Mouse (Mus musculus) thymus, adult 18-20 months (tissue): Measurements from ENCODE around the gene 1700010B08Rik.

Experiments used
- DNase-seq, 2 experiments: peaks; one replicate each; pipeline ENCODE4 v3.0.0; 2022; ENCODE audit warnings: mixed read lengths in 2 of 2

The 1700010B08Rik gene

DNA sequence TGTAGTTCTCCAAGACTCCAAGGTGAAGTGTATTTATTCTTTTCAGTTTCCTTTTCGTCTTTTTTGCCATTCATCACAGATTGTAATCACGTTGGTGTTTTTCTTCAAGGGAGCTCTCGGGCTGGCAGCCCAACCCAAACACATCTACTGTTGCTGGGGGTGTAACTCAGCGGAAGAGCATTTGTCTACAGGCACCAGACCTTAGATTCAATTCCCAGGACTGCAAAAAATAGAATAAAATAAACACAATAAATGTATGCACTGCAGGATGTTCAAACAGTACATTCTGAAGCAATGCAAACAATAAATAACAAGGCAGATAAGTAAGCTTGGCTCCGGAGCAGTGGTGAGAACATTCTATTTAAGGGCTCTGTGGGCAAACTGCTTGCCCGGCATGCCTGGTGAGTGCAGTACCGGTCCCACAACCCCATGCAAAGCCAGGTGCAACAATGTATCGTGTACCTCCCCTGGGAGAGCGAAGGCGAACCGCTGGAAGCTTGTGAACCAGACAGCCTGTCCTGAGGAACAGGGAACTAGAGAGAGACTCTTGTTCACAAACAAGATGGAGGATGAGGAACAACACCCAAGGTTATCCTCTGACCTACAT lies 3.1 kb downstream of the 1700010B08Rik start:
- DNase-seq, result no peak

GRCm38 (mm10) chr2:173724382-173724781 lies 5.2 kb downstream of the 1700010B08Rik start:
- no peak for DNase-seq

GRCm38 (mm10) chr2:173724940-173725807 lies 6.0 kb downstream of the 1700010B08Rik start:
- DNase-seq, result no peak

GRCm38 (mm10) chr2:173725819-173726218 lies 6.6 kb downstream of the 1700010B08Rik start:
- no peak for DNase-seq

GRCm38 (mm10) chr2:173730444-173730966 lies 11.3 kb downstream of the 1700010B08Rik start:
- no peak for DNase-seq

DNA sequence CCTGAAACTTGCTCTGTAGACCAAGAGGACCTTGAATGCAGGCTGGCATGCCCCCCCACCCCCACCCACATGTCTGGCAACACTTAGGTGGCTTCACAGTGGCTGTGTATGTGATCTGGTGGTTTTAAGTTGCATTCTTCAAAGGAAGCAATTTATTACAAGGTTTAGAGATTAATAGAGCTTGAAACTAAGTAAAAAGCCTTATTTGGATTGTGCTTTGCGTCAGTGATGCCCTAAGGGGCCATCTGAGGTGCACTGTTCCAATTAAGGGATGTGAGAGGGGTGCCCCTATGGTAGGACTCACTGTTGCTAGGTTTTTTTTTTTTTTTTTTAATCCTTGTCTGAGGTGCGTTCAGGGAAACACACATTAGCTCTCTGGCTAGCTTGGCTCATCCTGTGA lies 15.2 kb downstream of the 1700010B08Rik start:
- DNase-seq, result no peak

- DNase-seq, result peak; percentile 97
Measured at GRCm38 (mm10) chr2:173737222-173737989, 18.2 kb downstream of the 1700010B08Rik start, which contains the start of gene Vapb. TSS of gene Vapb (plus strand) at chr2:173737511.

DNA sequence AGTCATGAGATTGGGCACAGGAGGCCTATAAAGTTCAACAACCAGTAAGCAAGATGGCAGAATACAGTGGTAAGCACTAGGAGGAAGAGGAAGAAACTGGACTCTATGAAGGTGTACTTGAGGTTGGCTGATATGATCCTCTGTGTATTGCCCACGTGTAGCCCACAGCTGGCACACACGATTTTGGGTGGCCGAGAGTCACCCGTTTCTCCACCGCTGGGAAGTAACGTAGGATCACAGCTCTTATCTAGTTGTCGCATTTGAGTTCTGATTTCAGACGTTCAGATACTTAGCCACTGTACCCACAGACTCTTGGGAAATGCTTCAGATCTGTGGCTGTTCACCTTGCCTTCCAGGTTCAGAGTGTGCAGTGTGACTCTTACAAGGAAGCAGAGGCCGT lies 19.0 kb downstream of the 1700010B08Rik start:
- DNase-seq, result no peak

DNA sequence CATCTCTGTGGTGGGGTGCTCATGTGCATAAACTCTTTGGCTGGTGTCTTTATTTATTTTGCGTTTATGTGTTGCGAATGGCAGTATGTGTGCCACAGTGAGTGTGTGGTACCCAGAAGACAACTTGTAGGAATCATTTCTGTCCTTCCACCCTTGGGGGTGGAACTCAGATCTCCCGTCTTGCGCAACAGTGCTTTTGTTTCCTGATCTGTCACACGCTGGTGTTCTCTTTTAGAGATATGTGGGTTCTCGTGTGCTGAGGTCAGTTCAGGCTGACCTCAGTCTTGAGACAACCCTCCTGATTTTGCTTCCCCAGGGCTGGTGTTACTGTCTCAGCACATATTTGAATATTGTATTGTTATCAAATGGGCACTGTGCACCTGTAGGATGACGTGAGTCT lies 19.9 kb downstream of the 1700010B08Rik start:
- no peak for DNase-seq

DNA sequence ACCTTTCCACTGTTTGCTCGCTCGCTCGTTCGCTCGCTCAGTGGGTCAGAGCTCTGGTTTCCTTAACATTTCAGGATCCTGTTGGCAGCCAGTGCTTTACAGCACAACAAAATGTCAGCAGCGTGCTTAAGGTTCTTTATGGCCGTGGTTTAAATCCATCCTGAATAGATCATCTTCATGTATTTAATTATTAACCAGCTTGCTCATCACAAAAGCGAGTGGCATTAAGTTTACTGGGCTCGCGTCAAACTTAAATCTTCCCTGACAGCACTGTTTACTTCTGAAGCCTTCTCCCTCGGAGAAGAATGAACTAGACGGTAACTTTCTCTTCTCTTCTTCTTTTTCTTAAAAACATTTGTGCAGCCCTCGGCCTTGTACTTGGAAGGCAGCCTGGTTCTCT lies 22.9 kb downstream of the 1700010B08Rik start:
- no peak for DNase-seq

DNA sequence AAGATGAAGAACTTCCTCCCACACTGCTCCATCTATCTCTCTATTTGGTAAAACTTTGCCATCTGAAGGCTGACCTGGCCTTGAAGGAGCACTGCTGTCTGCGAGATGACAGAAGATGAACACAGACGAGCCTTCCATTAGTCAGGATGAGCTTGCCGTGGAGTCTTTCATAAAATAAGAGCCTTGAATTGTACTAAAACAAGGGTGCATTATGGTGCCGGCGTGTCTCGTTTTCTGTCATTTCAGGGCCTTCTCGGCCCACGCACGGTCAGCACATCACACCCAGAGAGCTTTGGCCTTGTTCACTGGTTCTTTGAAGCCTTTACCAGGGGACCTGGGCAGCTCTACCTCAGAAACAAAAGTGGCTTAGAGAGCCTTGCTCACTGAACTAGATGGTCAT lies 23.5 kb downstream of the 1700010B08Rik start:
- no peak for DNase-seq

DNA sequence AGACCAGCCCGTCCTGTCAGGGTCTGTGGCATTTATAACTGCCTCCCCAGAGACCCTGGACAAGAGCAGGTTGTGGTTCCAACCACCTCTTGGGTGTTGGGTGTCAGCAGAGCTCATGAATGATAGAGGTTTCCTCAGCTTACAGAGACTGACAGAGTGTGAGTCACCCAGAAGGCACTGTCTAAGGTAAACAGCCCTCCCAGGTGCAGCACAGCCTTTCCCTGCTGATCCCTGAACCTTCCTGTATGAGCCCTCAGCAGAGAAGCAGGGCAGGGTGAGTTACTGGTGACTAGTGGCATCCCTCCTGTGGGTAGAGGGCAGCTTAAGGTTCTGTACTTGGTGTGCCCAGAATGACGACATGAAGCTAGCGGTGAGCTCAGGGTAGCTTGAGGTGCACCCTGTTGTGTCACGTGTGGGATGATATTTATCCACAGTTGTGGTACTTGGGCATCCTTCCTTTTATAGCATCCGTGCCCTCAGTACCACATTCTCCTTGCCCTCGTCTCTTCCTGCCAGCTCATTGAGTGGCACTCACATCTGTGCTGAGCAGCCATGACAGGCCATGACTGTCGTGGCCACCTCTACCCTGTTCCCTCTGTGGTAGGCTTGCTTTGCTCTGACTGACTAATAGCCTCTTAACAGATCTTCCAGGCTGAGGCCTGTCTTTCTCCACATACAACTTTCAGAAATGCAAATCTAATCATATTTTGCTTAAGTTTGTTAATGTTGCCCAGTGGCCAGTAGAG lies 25.0 kb downstream of the 1700010B08Rik start:
- DNase-seq, result no peak

DNA sequence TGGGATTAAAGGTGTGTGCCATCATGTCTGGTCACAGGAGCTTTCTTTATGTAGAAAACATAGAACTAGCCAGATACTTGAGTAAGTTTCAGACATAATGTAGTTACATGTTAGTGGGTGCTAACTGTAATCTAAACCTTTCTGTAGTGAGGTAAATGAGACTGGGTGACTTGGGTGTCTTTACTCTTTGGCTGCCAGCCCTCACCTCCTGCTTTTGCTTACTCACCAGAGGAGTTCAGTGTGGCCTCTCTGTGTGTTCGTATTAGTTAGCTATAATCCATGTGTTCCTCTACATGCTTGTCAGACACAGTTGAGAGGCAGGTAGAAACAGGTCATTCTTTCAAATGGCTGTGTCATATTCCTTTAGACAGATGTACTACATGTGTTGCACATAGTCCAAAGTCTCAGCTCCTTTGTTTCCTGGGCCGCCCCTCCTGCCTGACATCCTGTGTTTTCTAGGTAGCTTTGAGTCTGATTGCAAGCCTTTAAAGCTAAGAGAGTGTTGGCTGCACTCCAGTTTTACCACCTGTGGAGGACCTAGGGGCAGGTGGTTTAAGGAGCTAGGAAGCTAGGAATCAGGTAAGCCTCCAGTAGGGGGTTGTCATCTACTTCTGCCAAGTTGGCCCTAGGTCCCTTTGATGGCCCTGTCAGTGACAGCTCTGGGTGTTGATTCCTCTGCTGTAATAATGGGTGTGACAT lies 29.9 kb downstream of the 1700010B08Rik start:
- DNase-seq, result no peak

- no peak for DNase-seq
Measured at GRCm38 (mm10) chr2:173755433-173756144, 36.4 kb downstream of the 1700010B08Rik start.

DNA sequence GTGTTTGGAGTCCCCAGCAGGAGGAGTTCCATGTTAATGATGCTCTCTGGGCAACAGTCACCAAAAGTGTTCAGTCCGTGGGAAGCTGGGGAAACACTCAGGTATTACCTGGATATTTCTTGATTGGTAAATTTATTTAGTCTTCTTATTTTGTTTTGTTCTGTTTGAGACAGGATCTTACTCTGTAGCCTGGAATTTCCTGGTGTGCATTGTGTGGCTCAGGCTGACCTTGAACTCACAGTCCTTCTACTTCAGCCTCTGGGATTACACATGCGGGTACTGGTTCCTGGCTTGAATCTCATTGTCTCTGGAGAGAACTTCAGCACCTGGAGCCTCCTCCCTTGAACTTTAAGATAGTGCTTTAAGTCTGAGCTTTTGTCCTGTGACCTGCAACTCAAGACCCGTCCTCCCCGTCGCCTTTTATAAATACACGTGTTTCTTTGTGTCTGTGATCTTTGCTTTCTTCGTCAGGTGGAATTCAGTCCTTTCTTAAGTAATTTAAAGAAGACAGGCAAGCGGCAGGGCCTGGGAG lies 38.5 kb downstream of the 1700010B08Rik start:
- no peak for DNase-seq

- no peak for DNase-seq
Measured at GRCm38 (mm10) chr2:173760607-173761006, 41.4 kb downstream of the 1700010B08Rik start.

DNA sequence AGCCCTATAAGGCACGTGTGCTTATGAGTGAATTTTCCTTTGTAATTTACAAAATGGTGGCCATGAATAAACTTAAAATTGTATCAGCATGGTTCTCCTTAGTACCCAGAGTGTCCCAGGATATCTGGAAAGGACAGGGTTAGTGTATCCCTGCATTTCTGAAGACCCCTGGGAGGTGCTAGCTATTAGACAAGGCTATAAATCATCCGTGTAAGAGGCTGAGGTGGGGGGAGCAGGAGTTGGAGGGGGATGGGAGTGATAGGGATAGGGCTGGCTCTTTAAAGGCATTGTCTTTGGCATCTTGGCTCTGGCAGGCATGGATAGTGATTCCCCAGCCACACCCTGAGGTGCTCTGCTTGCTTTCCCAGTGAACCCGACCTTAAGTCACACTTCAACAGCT lies 45.4 kb downstream of the 1700010B08Rik start:
- DNase-seq, result no peak

DNA sequence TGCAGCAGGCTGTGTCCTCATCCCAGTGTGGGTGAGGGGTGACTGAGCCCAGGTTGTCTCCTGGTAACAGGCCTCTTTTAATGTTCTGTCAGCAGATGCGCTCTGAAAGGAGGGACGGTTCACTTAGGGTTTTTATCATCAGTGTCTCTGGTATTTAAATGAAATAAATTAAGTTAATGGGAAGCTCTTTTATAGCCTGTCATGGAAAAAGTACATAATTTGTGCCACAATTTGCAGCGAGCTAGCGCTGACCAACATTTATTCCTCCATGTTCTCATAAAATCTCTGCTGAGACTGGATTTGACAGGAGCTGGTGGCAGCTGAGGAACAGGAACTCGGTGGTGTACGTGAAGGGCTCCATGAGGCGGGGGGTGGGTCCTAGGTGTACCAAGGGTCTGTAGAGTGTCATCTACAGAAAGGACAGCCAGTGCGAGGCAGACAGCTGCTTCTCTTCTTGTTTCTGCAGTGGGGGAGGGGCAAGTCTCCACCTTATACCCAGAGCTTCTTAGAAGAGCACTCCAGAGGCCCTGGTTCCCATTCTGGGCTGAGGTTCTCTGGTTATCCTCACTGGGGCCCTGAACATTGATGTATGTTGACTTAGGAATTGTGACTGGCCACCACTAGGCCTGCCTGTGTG lies 48.9 kb downstream of the 1700010B08Rik start:
- DNase-seq, result no peak

DNA sequence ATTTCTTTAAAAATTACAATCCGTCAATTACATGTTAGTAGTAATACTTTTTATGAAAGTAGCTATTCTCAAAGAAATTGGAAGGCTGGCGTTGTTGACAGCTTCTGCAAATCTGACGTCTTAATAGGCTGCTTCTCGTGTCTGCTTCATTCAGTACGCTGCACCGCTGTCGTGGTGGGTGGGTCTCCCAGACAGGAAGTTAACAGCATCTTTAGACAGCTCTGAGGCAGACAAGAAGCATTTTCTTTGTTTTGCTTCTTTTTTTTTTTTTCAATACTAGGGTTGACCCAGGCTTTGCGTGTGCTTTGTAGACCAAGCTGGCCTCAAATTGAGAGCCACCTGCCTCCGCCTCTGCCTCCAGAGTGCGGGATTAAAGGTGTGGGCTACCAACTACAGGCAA lies 50.0 kb downstream of the 1700010B08Rik start:
- no peak for DNase-seq

- DNase-seq, result no peak
Measured at GRCm38 (mm10) chr2:173770620-173771019, 51.4 kb downstream of the 1700010B08Rik start.
